Mouse (Mus musculus): Measurements from ENCODE around the gene Psmc5. TPM values are rescaled to one million over a fixed set of nuclear protein-coding genes. Genes with fewer than 3 reads are reported as not detected.

The Psmc5 gene
- polyA plus RNA-seq, 1 experiment = 156 TPM

GRCm38 (mm10) chr11:106268326-106269059, 12.5 kb downstream of the Psmc5 start:
- peak; percentile 63 for DNase-seq (ENCODE audit: low spot score)

GRCm38 (mm10) chr11:106269060-106269431, 13.1 kb downstream of the Psmc5 start:
- DNase-seq (ENCODE audit: low spot score) = no peak

DNA sequence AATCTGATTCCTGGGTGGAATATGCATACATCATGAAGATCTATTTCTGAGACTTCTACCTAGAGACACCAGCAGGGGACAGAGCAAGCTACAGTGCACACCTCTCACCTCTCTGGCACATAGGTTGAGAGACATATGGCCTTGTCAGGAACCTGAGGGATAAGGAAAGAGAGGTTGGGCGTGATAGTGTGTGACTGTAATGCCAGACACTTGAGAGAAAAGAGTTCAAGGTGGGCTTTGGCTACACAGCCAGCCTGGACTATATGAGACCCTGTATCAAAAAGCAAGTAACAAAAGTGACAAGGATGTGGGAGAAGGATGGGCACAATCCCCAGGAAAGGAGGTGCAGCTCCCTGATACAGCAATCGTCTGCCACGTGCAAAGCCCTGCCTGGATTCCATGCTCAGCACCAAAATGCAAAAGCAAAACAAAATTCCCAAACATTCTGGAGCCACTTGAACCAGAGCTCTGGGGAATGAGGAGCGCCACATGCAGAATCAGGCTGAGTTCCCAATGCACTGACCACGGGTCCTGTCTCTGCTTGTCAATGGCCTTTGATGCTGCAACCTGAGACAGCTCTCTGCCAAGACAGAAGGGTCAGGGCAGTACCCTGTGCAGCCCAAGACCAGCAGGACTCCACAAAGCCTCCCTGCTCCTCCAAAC, 15.3 kb downstream of the Psmc5 start:
- DNase-seq (ENCODE audit: low spot score) = no peak

GRCm38 (mm10) chr11:106271794-106272643, 16.1 kb downstream of the Psmc5 start:
- no peak for DNase-seq (ENCODE audit: low spot score)

DNA sequence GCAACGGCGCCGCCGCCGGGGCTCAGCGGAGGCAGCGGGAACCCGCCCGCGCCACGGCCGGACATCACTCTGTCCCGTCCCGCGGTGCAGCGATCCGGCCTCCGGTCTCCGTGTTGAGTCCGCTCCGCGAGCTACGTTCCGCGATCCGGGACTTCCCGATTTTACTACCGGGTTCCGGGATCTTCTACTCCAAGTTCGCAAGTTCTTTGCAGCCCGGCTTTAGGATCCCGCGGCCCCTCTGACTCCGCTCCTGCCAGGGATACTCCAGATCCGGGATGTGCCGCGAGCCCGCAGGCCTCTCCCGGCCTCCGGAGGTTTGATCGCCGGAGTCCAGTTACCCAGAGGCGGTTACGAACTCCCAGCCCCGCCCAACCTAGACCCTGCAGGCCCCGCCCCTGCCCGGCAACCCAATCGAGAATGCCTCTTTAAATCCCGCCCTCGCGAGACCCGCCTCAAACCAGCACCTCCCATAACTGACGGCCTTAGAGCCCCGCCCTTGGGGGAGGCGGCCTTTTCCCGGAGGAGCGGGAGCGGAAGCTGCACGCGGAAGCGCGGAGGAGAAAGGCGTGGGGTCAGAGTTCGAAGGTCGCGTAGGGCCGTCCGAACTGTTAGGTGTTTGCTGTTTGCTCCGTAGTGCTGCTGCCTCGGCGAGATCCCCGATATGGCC, 16.8 kb downstream of the Psmc5 start, which contains the start of gene Smarcd2:
Smarcd2 (minus strand) TSS at position 329 of the 667 bp plus-strand sequence.
- peak; percentile 97 for DNase-seq (ENCODE audit: low spot score)

DNA sequence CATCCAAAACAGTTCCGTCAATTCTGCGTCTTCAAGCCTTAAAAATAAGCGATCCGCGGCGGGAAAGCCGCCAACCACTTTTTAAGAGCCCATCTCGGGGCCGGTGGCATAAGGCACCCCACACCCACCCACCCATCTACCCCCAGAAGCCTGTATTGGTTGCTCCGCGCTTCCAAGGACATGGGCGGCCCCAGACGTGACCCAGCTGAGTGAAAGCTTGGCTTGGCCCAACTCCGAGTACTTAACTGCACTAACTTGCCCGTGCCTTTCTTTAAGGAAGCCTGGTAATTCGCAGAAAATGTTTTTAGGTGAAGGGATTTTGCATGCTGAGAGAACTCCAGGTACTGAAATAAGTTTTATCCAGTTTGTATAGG, 17.3 kb downstream of the Psmc5 start:
- DNase-seq (ENCODE audit: low spot score) = no peak

- no peak for DNase-seq (ENCODE audit: low spot score)
Measured at GRCm38 (mm10) chr11:106273811-106274210, 17.9 kb downstream of the Psmc5 start.

DNA sequence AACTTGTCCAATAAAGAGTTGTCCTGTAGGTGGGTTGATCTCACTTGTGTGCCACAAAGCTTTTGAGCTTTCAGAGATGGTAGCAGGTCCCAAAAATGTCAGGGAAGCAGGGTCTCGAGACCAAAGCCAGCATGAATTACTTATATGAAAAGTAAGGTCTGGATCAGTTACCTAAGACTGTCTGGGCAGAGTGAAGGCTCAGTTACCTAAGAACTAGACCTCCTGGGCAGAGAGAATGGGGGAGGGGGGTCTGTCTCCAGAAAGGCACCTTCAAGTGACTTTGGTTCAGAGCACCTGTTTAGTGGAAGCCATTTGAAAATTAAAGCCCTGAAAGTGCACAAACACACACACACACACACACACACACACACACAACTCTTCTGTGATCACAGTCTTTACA, 18.4 kb downstream of the Psmc5 start:
- no peak for DNase-seq (ENCODE audit: low spot score)

DNA sequence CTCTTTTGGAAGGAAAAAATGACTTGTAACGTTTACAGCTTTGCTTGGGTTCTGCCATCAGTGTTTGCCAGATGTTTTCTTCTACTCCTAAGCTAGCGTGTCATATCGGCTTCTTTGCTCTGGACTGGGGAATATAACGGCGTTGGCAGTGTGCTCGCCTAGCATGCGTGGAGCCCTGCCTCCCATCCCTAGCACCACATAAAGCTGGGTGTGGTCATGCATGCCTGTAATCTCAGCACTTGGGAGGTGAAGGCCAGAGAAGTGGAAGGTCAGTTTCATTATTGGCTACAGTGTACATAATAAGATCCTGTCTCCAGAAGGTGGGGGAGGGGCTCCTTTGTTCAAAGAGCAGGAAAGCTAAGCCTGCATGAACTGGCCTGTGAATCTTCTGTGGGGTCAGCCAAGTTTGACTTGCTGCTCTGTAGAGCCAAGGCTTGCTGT, 19.0 kb downstream of the Psmc5 start:
- DNase-seq (ENCODE audit: low spot score) = no peak

GRCm38 (mm10) chr11:106276454-106276853, 20.5 kb downstream of the Psmc5 start, which contains the start of gene Tcam1:
Gene Tcam1, plus strand, starts transcription at chr11:106276672.
- peak; percentile 71 for DNase-seq (ENCODE audit: low spot score)

DNA sequence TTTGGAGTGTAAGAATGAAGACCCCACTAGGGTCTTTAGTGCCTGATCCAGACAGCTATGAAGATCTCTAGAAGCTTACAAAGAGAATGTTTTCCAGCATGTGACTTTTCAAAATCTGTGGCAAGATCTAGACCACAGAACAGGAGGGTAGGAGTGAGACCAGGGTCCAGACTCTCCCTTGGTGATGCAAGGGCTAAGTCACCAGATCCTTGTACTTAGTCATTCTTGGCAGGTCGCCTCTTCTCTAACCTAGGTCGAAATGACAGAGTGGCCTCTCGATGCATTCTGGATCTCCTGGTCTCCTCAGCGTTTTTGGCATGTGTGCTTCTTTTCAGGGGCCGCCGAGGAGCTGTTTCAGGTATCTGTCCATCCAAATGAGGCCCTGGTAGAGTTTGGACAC, 26.5 kb downstream of the Psmc5 start:
- no peak for DNase-seq (ENCODE audit: low spot score)

GRCm38 (mm10) chr11:106283371-106283770, 27.4 kb downstream of the Psmc5 start:
- no peak for DNase-seq (ENCODE audit: low spot score)

DNA sequence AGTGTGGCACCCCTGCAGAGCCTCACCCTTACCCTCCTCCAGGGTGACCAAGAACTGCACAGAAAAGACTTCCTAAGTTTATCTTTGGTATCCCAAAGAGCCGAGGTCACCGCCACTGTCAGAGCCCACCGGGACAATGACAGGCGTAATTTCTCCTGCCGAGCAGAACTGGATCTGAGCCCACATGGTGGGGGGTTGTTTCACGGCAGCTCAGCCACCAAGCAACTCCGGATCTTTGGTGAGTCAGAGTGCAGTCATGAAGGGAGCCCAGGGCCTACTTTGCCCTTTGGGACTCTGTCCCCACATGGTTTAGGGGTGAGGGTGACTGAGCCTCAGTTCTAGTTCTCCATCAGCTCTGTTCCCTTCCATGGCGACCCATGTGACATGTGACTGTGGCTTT, 28.2 kb downstream of the Psmc5 start:
- DNase-seq (ENCODE audit: low spot score) = no peak

DNA sequence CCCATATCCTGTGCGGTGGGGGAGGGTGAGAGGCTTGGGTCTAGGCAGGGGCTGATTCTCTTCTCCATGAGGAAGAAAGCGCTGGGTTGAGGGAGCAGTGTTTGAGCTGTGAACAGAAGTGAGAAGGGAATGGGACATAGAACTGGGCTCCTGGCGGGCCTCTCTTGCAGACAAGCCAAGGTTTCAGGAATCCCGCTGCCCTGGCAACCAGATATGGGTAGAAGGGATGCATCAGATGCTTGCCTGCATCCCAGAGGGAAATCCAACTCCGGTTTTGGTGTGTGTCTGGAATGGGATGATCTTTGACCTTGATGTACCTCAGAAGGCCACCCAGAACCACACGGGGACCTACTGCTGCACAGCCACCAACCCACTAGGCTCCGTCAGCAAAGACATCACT, 30.3 kb downstream of the Psmc5 start:
- no peak for DNase-seq (ENCODE audit: low spot score)

DNA sequence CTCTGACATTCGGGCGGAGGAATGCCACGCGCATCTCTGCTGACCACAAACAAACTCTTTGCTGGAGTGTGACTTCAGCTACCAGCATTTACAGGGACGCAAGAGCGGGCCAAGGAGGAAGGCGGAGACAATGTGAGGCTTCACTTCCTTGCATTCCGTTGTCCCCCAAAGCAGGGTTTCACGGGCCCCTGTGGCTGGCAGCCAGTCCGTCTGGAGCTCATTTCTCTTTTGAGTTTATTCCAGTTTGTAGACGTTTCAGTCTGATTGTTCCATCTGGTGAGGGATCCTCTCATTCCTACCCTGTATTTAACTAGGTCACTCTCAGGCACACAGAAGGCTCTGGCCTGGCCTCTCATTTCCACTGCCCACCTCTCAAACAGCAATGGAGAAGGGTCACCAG, 31.0 kb downstream of the Psmc5 start:
- no peak for DNase-seq (ENCODE audit: low spot score)

DNA sequence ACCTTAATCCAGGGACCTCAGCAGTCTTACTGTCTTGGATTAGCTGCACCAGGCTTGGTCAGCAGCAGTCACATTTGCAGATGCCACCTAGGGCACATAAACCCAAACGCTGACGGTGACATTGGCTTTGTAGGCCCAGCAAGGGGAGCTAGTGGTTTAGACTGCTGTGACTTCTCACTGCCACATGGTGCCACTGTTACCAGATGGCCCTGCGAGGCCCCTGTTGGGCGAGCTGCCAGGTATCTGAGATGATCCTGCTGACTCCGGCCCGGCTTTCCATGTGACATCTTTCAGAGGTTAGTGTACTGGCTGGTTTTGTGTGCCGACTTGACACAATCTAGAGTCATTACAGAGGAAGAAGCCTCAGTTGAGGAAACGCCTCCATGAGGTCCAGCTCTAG, 33.4 kb downstream of the Psmc5 start:
- DNase-seq (ENCODE audit: low spot score) = no peak

DNA sequence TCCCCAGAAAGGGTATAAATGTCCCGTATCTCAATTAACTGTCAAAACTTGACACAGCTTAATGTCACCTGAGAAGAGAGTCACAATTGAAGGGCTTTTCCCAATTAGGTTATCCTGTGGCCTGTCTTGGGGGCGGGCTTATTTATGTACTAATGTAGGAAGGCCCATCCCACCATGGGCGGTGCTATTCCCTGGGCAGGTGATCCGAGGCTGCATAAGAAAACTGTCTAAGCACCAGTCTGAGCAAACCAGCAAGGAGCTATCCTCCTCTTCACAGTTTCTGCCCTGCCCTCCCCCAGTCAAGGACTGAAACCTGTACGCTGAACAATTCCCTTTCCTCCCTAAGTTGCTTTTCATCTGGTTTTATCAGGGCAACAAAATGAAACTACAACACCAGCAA, 34.4 kb downstream of the Psmc5 start:
- DNase-seq (ENCODE audit: low spot score) = no peak

- DNase-seq (ENCODE audit: low spot score) = no peak
Measured at GRCm38 (mm10) chr11:106291861-106292260, 35.9 kb downstream of the Psmc5 start.

- no peak for DNase-seq (ENCODE audit: low spot score)
Measured at GRCm38 (mm10) chr11:106301765-106302164, 45.8 kb downstream of the Psmc5 start, which contains the start of gene Gh. Gene Gh, minus strand, starts transcription at chr11:106301865.

DNA sequence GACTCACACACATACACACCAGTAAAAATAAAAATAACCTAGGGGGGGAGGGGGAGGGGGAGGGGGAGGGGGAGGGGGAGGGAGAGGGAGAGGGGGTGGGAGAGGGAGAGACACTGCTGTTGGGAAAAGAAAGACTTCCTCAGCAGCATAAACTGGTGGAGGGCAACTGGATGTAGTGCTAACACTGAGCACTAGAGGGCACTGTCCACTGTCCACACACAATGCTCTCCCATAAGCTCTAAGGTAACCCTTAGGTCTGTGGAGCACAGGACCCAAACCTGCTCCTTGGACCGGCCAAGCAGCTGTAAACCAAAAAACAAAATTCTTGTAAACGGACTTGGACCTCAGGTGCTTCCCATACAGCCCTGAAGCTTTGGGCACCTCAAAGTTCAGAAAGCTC, 46.7 kb downstream of the Psmc5 start:
- no peak for DNase-seq (ENCODE audit: low spot score)

GRCm38 (mm10) chr11:106305348-106306064, 49.6 kb downstream of the Psmc5 start:
- no peak for DNase-seq (ENCODE audit: low spot score)
